Mouse (Mus musculus): ENCODE measurements at regions not wholly inside any gene's neighbourhood (a gene's known extent, or its start where the extent isn't known, plus 50 kb on each side); places are given as distances from the start of the nearest gene placed in this dataset.
A peak's percentile ranks its signal among the peaks of the same experiment; 100 is the strongest.

- no peak for DNase-seq (ENCODE audit: low spot score in 2 of 2)
Measured at GRCm38 (mm10) chr6:52368734-52369412, 55.6 kb downstream of the Evx1 start.

- no peak for DNase-seq (ENCODE audit: low spot score in 2 of 2)
Measured at GRCm38 (mm10) chr6:52370806-52371360, 57.6 kb downstream of the Evx1 start.

GRCm38 (mm10) chr6:52379146-52379545 is 65.8 kb downstream of the Evx1 start:
- DNase-seq (ENCODE audit: low spot score in 2 of 2) = no peak

GRCm38 (mm10) chr6:52379588-52379987 is 66.3 kb downstream of the Evx1 start:
- no peak for DNase-seq (ENCODE audit: low spot score in 2 of 2)

- no peak for DNase-seq (ENCODE audit: low spot score in 2 of 2)
Measured at GRCm38 (mm10) chr6:52385044-52385443, 71.7 kb downstream of the Evx1 start.

- DNase-seq (ENCODE audit: low spot score in 2 of 2) = no peak
Measured at GRCm38 (mm10) chr6:52401404-52401803, 88.1 kb downstream of the Evx1 start.

- no peak for DNase-seq (ENCODE audit: low spot score in 2 of 2)
Measured at GRCm38 (mm10) chr6:52409991-52410390, 96.7 kb downstream of the Evx1 start.

GRCm38 (mm10) chr6:52410711-52411110 is 97.4 kb downstream of the Evx1 start:
- DNase-seq (ENCODE audit: low spot score in 2 of 2) = no peak

GRCm38 (mm10) chr6:52411302-52411701 is 98.0 kb downstream of the Evx1 start:
- DNase-seq (ENCODE audit: low spot score in 2 of 2) = no peak

- no peak for DNase-seq (ENCODE audit: low spot score in 2 of 2)
Measured at GRCm38 (mm10) chr6:52413639-52414038, 100.3 kb downstream of the Evx1 start.

GRCm38 (mm10) chr6:52415341-52415946 is 102.1 kb downstream of the Evx1 start:
- no peak for DNase-seq (ENCODE audit: low spot score in 2 of 2)

GRCm38 (mm10) chr6:52416491-52416890 is 103.2 kb downstream of the Evx1 start:
- no peak for DNase-seq (ENCODE audit: low spot score in 2 of 2)

- DNase-seq (ENCODE audit: low spot score in 2 of 2) = peak in 1 of 2 experiments; percentile 20
Measured at GRCm38 (mm10) chr6:52417439-52418124, 104.3 kb downstream of the Evx1 start.

- no peak for DNase-seq (ENCODE audit: low spot score in 2 of 2)
Measured at GRCm38 (mm10) chr6:52418451-52419170, 105.3 kb downstream of the Evx1 start.

GRCm38 (mm10) chr6:52420276-52420970 is 107.1 kb downstream of the Evx1 start:
- no peak for DNase-seq (ENCODE audit: low spot score in 2 of 2)

- DNase-seq (ENCODE audit: low spot score in 2 of 2) = no peak
Measured at GRCm38 (mm10) chr6:52421771-52422170, 108.5 kb downstream of the Evx1 start.

- DNase-seq (ENCODE audit: low spot score in 2 of 2) = no peak
Measured at GRCm38 (mm10) chr6:52422686-52423085, 109.4 kb downstream of the Evx1 start.

GRCm38 (mm10) chr6:52423581-52424107 is 110.3 kb downstream of the Evx1 start:
- DNase-seq (ENCODE audit: low spot score in 2 of 2) = no peak

- no peak for DNase-seq (ENCODE audit: low spot score in 2 of 2)
Measured at GRCm38 (mm10) chr6:52424440-52424839, 111.1 kb downstream of the Evx1 start.

GRCm38 (mm10) chr6:52425082-52425481 is 111.8 kb downstream of the Evx1 start:
- no peak for DNase-seq (ENCODE audit: low spot score in 2 of 2)

Measured in frontal cortex, postnatal 10 days (tissue).